Mouse (Mus musculus) bone marrow macrophage, adult 2 months (primary cell): ENCODE measurements around the gene Adh7. TPM values are rescaled to one million over a fixed set of nuclear protein-coding genes. Genes with fewer than 3 reads are reported as not detected.

Experiments used
- H3K27ac ChIP-seq: 2 replicates; pipeline ENCODE4 v1.5.1; 2012; ENCODE audit warnings: low read depth, low read length; ENCODE audit not compliant: insufficient read depth
- H3K4me1 ChIP-seq: 2 replicates; pipeline ENCODE4 v1.6.1; 2012; ENCODE audit warnings: low read length; ENCODE audit not compliant: control insufficient read depth, insufficient read depth
- H3K4me3 ChIP-seq: 2 replicates; pipeline ENCODE4 v1.5.1; 2012; ENCODE audit warnings: mild to moderate bottlenecking, low read length, moderate library complexity; ENCODE audit not compliant: insufficient read depth
- CTCF ChIP-seq: IDR thresholded peaks from 2 replicates; pipeline ENCODE4 v1.5.1; 2012; ENCODE audit warnings: low read depth, mild to moderate bottlenecking, low read length, moderate library complexity
- POLR2A ChIP-seq: IDR thresholded peaks from 2 replicates; pipeline ENCODE4 v1.6.1; 2012; ENCODE audit warnings: mild to moderate bottlenecking, low read depth, low read length, borderline replicate concordance
- polyA plus RNA-seq: library from polyadenylated mRNA; stranded (reverse); fragments of >200 nt; gene quantifications from 2 replicates; pipeline ENCODE4 v1.2.4, GENCODE M21; 2012; ENCODE audit not compliant: missing spikeins, insufficient read depth, insufficient read length

The Adh7 gene
- polyA plus RNA-seq, 1 experiment = not detected

DNA sequence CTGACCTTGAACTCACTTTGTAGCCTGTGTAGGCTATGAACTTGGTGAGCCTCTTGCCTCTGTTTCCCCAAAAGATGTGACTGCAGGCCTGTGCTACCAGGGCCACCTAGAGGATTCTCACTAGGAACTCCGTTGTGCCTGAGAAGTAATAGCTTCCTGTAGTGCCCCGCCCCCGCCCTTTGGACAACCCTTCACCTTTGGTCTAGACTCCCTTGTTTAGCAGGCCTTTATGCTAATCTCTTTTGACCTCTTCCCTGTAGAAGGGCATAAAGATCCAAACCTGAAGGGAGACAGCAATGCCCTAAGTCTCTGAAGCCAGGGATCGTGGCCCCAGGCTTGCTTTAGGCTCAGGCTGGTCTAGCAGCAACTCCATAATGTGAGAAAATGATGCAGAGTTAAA lies 5.0 kb downstream of the Adh7 start:
- TF ChIP-seq POLR2A = no peak
- TF ChIP-seq CTCF = no peak
- no peak overlapping the region for H3K27ac ChIP-seq
- no peak overlapping the region for H3K4me3 ChIP-seq
- H3K4me1 ChIP-seq = no peaks in the 10 kb centered on the region

DNA sequence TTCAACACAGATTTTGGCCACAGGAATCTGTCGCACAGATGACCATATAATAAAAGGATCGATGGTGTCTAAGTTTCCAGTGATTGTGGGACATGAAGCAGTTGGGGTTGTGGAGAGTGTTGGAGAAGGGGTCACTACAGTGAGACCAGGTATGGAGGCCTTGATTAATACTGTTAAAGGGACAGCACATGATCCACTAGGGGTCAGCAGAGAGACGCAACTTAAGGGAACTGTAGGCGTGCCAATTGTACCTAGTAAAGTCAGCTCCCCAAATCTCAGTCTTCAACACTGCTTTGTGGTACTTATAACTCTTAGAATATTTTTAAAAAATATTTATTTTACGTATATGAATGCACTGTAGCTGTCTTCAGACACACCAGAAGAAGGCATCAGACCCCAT lies 5.4 kb downstream of the Adh7 start:
- TF ChIP-seq CTCF (no peak), POLR2A (no peak)
- no peak overlapping the region for H3K27ac ChIP-seq
- H3K4me3 ChIP-seq = no peak overlapping the region
- no peaks in the 10 kb centered on the region for H3K4me1 ChIP-seq

DNA sequence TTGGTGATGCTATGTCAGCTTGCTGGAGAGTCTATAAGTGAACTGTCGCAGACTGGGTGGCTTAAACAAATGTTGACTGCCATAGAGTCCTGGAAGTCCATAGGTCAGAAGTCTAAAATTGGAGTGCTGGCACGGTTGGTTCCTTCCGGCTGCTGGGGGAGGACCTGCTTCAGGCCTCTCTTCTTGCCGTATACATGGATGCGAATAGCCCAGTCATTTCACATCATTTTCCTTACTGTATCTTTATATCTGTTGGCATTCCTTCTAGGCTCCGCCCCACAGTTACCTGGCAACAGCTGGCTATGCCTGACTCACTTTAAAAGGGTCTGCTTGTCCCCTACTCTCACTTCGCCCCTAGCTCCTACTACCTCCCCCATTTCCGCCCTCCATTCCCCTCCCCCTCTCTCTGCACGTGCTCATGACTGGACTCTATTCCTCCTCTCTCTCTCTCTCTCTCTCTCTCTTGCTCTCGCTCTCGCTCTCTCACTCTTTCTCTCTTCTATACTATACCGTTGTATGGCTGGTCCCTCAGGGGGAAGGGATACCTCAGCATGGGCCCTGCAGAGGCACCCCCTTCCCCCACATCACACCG lies 6.9 kb downstream of the Adh7 start:
- Histone ChIP-seq H3K4me3 (no peak overlapping the region), H3K4me1 (no peaks in the 10 kb centered on the region), H3K27ac (no peak overlapping the region)
- TF ChIP-seq POLR2A = no peak
- no peak for TF ChIP-seq CTCF

DNA sequence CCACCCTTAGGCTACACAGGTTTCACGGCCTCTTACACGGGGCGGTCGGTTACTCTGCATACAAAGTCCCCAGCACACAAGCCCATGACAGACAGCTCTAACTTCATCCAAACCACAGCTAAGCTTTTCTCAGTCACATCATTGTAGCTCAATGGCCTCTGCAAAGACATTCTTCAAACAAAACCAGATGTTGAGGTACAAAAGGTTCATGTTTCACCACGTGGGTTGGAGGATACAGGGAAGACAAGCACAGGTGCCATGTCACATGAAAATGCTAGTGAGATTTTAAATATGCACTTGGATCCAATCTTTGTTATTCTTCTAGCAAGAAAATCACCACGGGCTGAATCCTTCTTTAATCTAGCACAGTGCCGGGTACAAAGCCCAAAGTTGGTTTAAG lies 7.8 kb downstream of the Adh7 start:
- no peak overlapping the region for H3K27ac ChIP-seq
- H3K4me3 ChIP-seq = no peak overlapping the region
- no peak for TF ChIP-seq CTCF
- TF ChIP-seq POLR2A = no peak
- no peaks in the 10 kb centered on the region for H3K4me1 ChIP-seq

DNA sequence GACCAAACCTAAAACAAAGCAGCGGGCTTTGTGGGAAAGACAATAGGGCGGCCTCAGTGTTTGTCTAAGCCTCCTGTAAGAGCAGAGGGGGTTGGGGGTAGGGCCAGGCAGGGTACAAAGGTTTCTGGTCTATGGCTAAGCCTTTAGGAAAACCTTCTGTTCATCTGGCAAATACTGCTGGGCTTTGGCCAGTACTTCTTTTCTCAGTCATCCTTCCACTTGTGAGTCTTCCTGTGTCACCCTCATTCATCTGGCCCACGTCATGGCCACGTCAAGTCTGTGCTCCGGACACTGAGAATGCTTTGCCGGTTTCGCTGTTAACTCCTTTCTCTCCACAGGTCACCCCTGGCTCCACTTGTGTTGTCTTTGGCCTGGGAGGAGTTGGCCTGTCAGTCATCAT lies 8.3 kb downstream of the Adh7 start:
- TF ChIP-seq CTCF (no peak), POLR2A (no peak)
- Histone ChIP-seq H3K27ac (no peak overlapping the region), H3K4me1 (no peaks in the 10 kb centered on the region), H3K4me3 (no peak overlapping the region)

DNA sequence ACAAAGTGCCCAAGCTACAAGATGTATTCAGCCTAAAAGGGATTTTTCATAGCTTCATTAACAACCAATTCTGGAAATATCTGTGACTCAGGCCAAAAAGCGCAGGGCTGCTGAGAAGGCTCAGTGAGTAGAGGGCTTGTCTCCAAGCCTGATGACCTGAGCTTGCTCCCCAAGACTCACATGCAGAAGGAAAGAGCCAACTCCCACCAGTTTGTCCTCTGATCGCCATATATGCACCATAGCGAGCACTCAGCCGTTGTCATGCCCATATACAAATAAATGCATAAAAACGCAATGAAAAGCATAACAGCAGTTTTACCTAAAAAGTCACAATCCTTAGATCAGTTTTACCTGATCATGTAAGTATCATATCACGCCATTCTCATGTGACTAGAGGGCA lies 8.9 kb downstream of the Adh7 start:
- no peak overlapping the region for H3K4me3 ChIP-seq
- no peak for TF ChIP-seq CTCF
- no peak overlapping the region for H3K27ac ChIP-seq
- no peaks in the 10 kb centered on the region for H3K4me1 ChIP-seq

DNA sequence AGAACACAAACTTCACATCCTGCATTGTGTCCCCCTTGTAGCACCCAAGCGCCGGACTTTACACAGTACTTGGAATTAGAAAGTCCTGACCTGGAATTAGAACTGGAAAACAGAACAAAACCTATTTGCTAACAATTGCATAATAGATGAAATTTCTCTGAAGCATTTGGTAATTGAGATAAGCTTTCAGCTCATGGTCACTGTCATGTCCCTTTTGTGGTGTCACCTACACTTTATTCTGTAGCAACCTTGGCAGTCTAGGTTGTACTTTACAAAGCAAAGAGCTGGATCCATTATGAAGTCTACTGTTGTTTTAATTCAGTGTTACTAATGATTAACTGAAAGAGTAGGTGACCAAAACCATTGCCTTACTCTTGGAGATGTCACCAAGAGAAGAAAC lies 9.5 kb downstream of the Adh7 start:
- H3K27ac ChIP-seq = no peak overlapping the region
- no peaks in the 10 kb centered on the region for H3K4me1 ChIP-seq
- TF ChIP-seq POLR2A (no peak), CTCF (no peak)
- no peak overlapping the region for H3K4me3 ChIP-seq

DNA sequence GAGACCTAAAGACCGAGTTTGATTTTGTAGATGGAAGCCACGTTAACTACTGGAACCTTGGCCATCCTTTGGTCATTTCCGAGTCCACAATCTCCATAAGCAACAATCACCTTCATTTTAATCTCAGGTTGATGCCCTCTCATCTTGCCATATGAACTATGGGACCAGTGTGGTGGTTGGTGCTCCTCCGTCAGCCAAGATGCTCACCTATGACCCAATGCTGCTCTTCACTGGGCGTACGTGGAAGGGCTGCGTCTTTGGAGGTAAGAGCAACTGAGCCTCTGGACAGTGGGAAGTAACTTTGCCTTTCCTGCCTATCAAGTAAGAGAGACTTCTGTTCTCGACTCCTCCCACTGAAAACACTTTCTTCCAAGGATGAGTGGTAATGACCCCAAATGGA lies 10.2 kb downstream of the Adh7 start:
- no peaks in the 10 kb centered on the region for H3K4me1 ChIP-seq
- no peak overlapping the region for H3K27ac ChIP-seq
- TF ChIP-seq POLR2A (no peak), CTCF (no peak)
- H3K4me3 ChIP-seq = no peak overlapping the region

DNA sequence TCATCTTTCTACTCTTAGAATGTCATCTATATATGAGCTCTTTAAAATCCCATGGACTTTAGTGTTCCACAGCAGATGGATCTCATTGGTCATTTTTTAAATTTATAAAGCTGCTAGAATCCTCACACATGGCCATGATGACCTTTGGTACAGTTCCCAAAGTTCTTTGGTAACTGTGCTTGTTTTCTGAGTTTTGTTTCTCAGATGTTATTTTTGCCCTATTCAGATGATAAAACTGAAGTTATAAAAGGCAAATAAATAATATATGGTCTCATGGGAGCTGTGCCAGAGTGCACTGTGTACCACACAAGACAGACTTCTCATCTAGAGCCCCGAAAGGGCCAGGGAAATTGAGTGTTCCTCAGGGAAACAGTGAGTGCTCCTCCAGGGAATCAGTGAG lies 11.9 kb downstream of the Adh7 start:
- TF ChIP-seq POLR2A (no peak), CTCF (no peak)
- H3K27ac ChIP-seq = no peak overlapping the region
- no peak overlapping the region for H3K4me3 ChIP-seq
- H3K4me1 ChIP-seq = no peaks in the 10 kb centered on the region

DNA sequence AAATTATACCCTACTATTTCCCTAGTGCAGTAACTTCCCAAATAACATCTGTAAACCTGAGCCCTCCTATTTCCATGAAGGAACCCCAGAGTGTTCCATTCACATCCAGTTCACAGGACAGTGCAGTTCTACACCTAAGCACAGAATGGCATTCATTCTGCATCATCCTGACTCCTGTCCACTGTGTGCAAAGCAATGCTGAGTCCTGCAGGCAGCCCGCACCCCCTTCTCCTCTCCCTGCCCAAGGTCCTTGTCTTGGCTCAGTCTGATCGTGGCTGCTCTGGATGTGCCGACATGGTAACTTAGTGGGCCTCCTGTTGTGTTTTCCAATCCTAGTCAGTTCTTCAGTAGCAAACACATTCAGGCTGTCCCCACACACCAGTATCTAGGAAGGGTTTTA lies 12.7 kb downstream of the Adh7 start:
- Histone ChIP-seq H3K4me1 (no peaks in the 10 kb centered on the region), H3K27ac (no peak overlapping the region), H3K4me3 (no peak overlapping the region)
- TF ChIP-seq POLR2A (no peak), CTCF (no peak)

DNA sequence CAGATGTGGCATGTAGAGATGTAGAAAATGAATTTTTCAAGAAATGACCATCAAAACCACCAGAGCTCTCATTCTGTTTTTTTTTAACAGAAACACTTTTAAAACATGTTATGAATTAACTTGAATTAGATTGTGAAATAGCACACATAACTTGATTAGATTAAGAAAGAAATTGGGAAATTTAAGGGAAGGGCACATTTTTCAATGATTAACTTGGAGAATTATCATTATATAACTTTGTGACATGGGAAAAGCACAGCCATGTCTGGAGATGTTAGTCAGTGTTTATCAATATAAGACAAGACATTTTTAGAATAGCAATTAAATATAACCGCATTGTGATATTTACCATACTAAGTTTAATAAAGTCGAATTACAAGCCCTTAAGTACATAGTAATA lies 14.0 kb downstream of the Adh7 start:
- Histone ChIP-seq H3K27ac (no peak overlapping the region), H3K4me3 (no peak overlapping the region), H3K4me1 (no peaks in the 10 kb centered on the region)
- TF ChIP-seq POLR2A = no peak
- no peak for TF ChIP-seq CTCF
